Mouse (Mus musculus): ENCODE data around the gene Ccdc6. TPM values are rescaled to one million over a fixed set of nuclear protein-coding genes. Genes with fewer than 3 reads are reported as not detected.

Gene Ccdc6
- polyA plus RNA-seq, 1 experiment from 2014 or later: 5.8 TPM

DNA sequence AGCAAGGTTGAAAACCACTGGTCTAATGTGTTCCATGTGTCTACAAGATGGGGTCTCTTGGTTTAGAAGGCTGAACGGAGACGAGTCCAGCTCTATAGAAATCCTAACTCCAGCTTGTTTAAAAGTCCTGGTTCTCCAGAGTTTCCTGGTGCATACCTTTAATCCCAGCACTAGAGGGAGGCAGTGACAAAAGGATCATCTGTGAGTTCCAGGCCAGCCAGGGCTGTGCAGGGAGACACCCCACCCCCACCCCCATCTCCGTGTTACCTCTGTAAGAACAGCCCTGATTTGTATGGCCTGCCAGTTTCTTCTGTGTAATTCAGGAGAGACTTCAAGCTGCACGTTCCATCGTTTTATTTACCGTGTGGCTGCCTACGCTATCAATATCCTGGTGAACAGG, 98.9 kb downstream of the Ccdc6 start:
- Histone ChIP-seq H3K4me1 (ENCODE audit: control insufficient read depth, low read depth, low read length) (peaks cover 7% of the 10 kb centered on the region), H3K4me3 (ENCODE audit: low read depth, low read length) (no peak overlapping the region), H3K27me3 (ENCODE audit: control insufficient read depth, insufficient read depth, low read depth, low read length) (no peaks in the 10 kb centered on the region), H3K9me3 (replicated peaks; ENCODE audit: control insufficient read depth, low read length) (no peaks in the 10 kb centered on the region), H3K27ac (ENCODE audit: low read length) (peak overlapping the region; percentile 74), H3K9ac (ENCODE audit: low read depth, low read length) (peak overlapping the region; percentile 46; the same call in 1 of the 2 replicates), H3K36me3 (ENCODE audit: control insufficient read depth, insufficient read depth) (peaks cover 5% of the 10 kb centered on the region; the same call in 1 of the 2 replicates), H3K4me2 (ENCODE audit: low read depth, low read length) (peak overlapping the region; percentile 29; the same call in 1 of the 2 replicates)
- 37% methylated on average over 7 of the region's 7 CpGs for WGBS (ENCODE audit: insufficient replicate concordance)
- peak; percentile 73 for ATAC-seq (ENCODE audit: low read depth)

DNA sequence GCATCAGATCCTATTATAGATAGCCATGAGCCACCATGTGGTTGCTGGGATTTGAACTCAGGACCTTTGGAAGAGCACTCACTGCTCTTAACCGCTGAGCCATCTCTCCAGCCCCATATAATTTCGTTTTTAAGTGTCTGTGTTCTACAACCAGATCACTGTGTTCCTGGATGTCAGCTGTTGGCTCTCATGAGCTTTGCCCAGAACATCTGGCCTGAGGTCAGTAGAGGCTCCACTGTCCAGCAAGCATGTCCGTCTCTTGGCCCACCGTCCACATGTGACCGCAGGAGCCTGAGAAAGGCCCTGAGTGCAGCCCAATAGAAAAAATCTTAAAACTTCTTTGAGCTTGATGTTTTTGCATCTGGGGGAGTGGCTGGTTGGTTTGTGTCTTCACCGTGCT, 99.7 kb downstream of the Ccdc6 start:
- Histone ChIP-seq H3K27ac (ENCODE audit: low read length) (no peak overlapping the region), H3K9me3 (replicated peaks; ENCODE audit: control insufficient read depth, low read length) (no peaks in the 10 kb centered on the region), H3K36me3 (ENCODE audit: control insufficient read depth, insufficient read depth) (peaks cover 2% of the 10 kb centered on the region; the same call in 1 of the 2 replicates), H3K4me3 (ENCODE audit: low read depth, low read length) (no peak overlapping the region), H3K4me2 (ENCODE audit: low read depth, low read length) (no peak overlapping the region), H3K9ac (ENCODE audit: low read depth, low read length) (no peak overlapping the region), H3K4me1 (ENCODE audit: control insufficient read depth, low read depth, low read length) (peaks cover 7% of the 10 kb centered on the region), H3K27me3 (ENCODE audit: control insufficient read depth, insufficient read depth, low read depth, low read length) (no peaks in the 10 kb centered on the region)
- no peak for ATAC-seq (ENCODE audit: low read depth)
- WGBS (ENCODE audit: insufficient replicate concordance): 73% methylated on average over 6 of the region's 6 CpGs

DNA sequence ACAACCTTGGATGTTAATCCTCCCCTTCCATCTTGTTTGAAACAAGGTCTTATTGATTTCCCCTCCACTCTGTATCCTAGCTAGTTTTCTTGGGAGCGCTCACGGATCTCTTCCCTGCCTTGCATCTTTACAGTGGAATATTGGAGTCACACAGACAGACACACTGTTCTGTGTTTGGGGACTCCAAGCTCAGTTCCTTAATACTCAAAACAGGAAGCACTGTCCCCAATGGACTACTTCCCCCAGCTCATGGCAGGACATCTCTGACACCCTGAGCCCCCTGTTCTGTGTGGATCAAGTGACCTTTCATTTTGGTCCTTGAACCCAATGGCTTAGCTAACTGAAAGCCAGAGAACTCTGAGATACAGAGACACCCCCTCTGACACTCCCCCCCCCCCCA, 100.7 kb downstream of the Ccdc6 start:
- Histone ChIP-seq H3K36me3 (ENCODE audit: control insufficient read depth, insufficient read depth) (peaks cover 2% of the 10 kb centered on the region; the same call in 1 of the 2 replicates), H3K4me3 (ENCODE audit: low read depth, low read length) (no peak overlapping the region), H3K9ac (ENCODE audit: low read depth, low read length) (no peak overlapping the region), H3K4me1 (ENCODE audit: control insufficient read depth, low read depth, low read length) (peaks cover 7% of the 10 kb centered on the region), H3K27ac (ENCODE audit: low read length) (no peak overlapping the region), H3K4me2 (ENCODE audit: low read depth, low read length) (no peak overlapping the region), H3K27me3 (ENCODE audit: control insufficient read depth, insufficient read depth, low read depth, low read length) (no peaks in the 10 kb centered on the region), H3K9me3 (replicated peaks; ENCODE audit: control insufficient read depth, low read length) (no peaks in the 10 kb centered on the region)
- WGBS (ENCODE audit: insufficient replicate concordance): 68% methylated on average over 2 of the region's 2 CpGs
- no peak for ATAC-seq (ENCODE audit: low read depth)

DNA sequence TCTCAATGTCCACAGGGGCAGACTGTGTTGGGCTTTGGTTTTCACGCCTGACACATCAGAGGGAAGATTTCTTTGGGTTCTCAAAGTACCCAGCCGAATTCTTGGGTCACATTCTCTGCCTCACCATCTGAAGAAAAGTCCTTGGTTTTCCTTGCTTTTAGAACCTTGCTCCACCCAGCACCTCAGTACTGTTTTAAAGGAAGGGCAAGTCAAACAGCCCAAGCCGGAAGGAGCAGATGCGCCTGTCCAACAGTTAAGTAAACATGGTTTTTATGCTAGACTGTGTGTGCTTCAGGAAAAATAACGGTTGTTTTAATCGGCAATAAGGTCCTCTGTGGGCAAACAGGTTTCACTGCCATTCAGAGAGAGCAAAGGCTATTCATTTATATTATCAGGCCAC, 101.1 kb downstream of the Ccdc6 start:
- 58% methylated on average over 6 of the region's 6 CpGs for WGBS (ENCODE audit: insufficient replicate concordance)
- Histone ChIP-seq H3K9ac (ENCODE audit: low read depth, low read length) (no peak overlapping the region), H3K36me3 (ENCODE audit: control insufficient read depth, insufficient read depth) (no peaks in the 10 kb centered on the region), H3K9me3 (replicated peaks; ENCODE audit: control insufficient read depth, low read length) (no peaks in the 10 kb centered on the region), H3K4me2 (ENCODE audit: low read depth, low read length) (no peak overlapping the region), H3K27ac (ENCODE audit: low read length) (no peak overlapping the region), H3K27me3 (ENCODE audit: control insufficient read depth, insufficient read depth, low read depth, low read length) (no peaks in the 10 kb centered on the region), H3K4me3 (ENCODE audit: low read depth, low read length) (no peak overlapping the region), H3K4me1 (ENCODE audit: control insufficient read depth, low read depth, low read length) (peaks cover 7% of the 10 kb centered on the region)
- ATAC-seq (ENCODE audit: low read depth): no peak

DNA sequence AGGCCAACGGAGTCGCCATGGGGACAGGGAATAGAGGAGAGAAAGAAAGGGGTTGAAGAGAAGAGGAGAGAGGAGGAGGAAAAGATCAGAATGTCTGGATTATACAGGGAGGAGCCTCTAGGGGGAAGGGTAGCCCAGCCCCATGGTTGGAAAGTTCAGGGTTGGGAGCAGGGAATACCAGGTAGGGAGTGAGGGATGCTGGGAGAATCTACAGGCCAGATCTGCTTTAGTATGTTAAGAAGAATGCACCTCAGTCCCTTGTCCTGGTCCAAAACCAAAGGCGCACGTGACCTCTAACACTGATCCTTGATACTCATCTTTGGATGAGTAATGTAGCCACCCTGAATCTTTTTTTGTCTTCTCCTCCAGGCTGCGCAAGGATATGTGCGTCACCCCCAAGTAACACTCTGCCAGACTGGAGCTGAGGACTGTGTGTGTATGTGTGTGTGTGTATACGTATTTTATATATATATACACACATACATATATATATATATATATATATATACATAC, 102.1 kb downstream of the Ccdc6 start:
- Histone ChIP-seq H3K4me3 (ENCODE audit: low read depth, low read length) (no peak overlapping the region), H3K27ac (ENCODE audit: low read length) (no peak overlapping the region), H3K9me3 (replicated peaks; ENCODE audit: control insufficient read depth, low read length) (no peaks in the 10 kb centered on the region), H3K4me1 (ENCODE audit: control insufficient read depth, low read depth, low read length) (peaks cover 7% of the 10 kb centered on the region), H3K9ac (ENCODE audit: low read depth, low read length) (no peak overlapping the region), H3K36me3 (ENCODE audit: control insufficient read depth, insufficient read depth) (no peaks in the 10 kb centered on the region), H3K27me3 (ENCODE audit: control insufficient read depth, insufficient read depth, low read depth, low read length) (no peaks in the 10 kb centered on the region), H3K4me2 (ENCODE audit: low read depth, low read length) (no peak overlapping the region)
- 82% methylated on average over 7 of the region's 7 CpGs for WGBS (ENCODE audit: insufficient replicate concordance)
- no peak for ATAC-seq (ENCODE audit: low read depth)

DNA sequence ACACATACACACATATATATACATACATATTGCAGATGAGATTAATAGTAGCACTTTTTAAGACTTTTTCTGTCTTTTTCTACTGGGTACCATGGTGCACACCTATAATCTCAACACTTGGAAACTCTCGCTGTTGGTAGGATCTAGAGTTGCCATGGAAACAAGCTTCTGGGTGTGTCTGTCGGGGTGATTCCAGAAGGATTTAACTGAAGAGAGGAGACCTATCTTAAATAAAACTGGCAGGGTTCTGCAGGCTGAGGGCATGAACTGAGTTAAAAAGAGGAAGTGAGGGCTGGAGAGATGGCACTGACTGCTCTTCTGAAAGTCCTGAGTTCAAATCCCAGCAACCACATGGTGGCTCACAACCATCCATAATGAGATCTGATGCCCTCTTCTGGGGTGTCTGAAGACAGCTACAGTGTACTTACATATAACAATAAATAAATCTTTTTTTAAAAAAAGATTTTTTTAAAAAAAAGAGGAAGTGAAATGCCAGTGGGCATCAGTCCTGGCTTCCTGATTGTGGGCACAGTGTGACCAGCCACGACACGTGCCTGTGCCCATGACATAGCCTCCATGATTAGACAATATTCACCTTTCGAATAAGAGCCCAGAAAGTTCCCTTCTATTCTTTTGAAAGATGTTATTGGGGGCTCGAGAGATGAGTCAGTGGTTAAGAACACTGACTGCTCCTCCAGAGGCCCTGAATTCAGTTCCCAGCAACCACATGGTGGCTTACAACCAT, 102.7 kb downstream of the Ccdc6 start:
- Histone ChIP-seq H3K9ac (ENCODE audit: low read depth, low read length) (no peak overlapping the region), H3K4me2 (ENCODE audit: low read depth, low read length) (no peak overlapping the region), H3K9me3 (replicated peaks; ENCODE audit: control insufficient read depth, low read length) (no peaks in the 10 kb centered on the region), H3K27ac (ENCODE audit: low read length) (no peak overlapping the region), H3K4me1 (ENCODE audit: control insufficient read depth, low read depth, low read length) (peaks cover 7% of the 10 kb centered on the region), H3K36me3 (ENCODE audit: control insufficient read depth, insufficient read depth) (no peaks in the 10 kb centered on the region), H3K4me3 (ENCODE audit: low read depth, low read length) (no peak overlapping the region), H3K27me3 (ENCODE audit: control insufficient read depth, insufficient read depth, low read depth, low read length) (no peaks in the 10 kb centered on the region)
- WGBS (ENCODE audit: insufficient replicate concordance): 49% methylated on average over 6 of the region's 6 CpGs
- ATAC-seq (ENCODE audit: low read depth): no peak

DNA sequence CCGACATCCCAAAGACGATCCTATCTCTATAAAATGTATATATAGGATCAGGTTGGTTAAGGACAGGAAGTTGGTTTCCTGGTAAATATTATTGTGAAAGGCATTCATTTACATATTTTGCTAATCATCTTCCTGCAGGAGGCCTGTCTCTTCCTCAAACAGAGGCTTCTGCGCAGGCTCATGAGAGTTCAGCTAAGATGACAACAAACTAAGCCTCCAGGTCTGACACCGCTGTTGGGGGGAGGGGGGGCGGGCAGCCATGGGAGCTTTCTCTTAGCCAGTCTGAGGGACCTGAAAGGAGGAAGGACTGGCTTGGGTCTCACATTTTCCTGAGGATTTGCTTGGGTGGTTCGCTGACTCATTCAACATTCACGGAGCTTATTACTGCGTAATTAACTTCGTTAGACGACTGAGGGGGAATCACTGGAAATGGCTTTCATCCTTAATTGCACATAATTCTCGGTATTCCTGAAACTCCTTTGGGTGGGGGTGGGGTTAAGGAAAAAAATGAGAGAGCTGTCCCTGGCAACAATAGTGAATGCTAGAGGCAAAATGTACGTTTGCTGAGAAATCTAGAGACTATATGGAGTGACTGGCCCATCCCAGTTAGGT, 104.1 kb downstream of the Ccdc6 start:
- 33% methylated on average over 12 of the region's 12 CpGs for WGBS (ENCODE audit: insufficient replicate concordance)
- no peak overlapping the region for H3K4me3 ChIP-seq (ENCODE audit: low read depth, low read length)
- H3K9ac ChIP-seq (ENCODE audit: low read depth, low read length): no peak overlapping the region
- no peaks in the 10 kb centered on the region for H3K36me3 ChIP-seq (ENCODE audit: control insufficient read depth, insufficient read depth)
- H3K27me3 ChIP-seq (ENCODE audit: control insufficient read depth, insufficient read depth, low read depth, low read length): no peaks in the 10 kb centered on the region
- no peak overlapping the region for H3K4me2 ChIP-seq (ENCODE audit: low read depth, low read length)
- no peak for ATAC-seq (ENCODE audit: low read depth)
- H3K9me3 ChIP-seq (replicated peaks; ENCODE audit: control insufficient read depth, low read length): no peaks in the 10 kb centered on the region
- no peak overlapping the region for H3K27ac ChIP-seq (ENCODE audit: low read length)
- peaks cover 1% of the 10 kb centered on the region for H3K4me1 ChIP-seq (ENCODE audit: control insufficient read depth, low read depth, low read length)

DNA sequence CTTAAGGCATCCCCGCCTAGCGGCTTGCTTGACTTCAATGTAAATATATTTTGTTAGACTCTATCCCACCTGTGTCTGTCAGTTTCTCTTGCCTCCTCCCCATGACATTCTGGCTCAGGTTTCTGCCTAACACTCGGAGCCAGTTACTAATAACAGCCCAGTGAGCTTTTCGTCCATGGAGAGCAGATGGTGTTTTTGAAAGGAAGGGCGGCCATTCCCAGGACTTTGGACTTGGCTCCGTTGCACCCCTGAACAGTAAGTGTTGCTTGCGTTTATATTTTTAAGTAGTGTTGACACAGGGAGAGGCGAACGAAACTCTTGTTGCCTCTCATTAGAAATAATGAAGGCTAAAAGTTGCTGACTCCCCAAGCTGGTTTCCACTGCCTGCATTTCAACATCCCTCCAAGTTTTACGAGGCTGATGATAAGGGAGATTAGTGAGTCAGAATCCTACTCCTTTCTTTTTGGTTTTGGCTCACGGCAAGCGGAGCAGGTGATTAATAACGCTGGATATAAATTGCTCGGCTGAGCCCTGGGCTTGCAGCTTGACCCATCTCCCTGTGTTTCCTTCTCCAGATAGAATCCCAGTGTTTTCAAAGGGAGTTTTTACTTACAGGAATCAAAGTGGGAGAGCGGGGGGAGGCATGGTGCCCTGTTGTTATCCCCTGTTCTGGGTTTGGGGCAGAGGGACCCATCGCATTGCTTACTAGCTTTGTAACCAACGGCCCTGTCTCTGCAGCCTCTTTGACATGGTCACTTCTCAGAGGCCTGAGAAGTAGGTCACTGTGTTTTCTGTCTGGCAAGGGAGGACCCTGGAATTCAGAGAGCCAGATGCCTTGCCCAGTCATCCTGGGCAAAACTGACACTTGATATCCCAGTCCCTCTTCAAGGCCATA, 107.8 kb downstream of the Ccdc6 start, which contains the start of gene Mrln:
Mrln (plus strand) TSS at position 160 of the 895 bp plus-strand sequence.
- no peaks in the 10 kb centered on the region for H3K36me3 ChIP-seq (ENCODE audit: control insufficient read depth, insufficient read depth)
- no peak for ATAC-seq (ENCODE audit: low read depth)
- no peaks in the 10 kb centered on the region for H3K27me3 ChIP-seq (ENCODE audit: control insufficient read depth, insufficient read depth, low read depth, low read length)
- H3K9ac ChIP-seq (ENCODE audit: low read depth, low read length): no peak within 1 kb of the TSS
- H3K27ac ChIP-seq (ENCODE audit: low read length): no peak within 1 kb of the TSS
- H3K9me3 ChIP-seq (replicated peaks; ENCODE audit: control insufficient read depth, low read length): no peaks in the 10 kb centered on the region
- no peak within 1 kb of the TSS for H3K4me2 ChIP-seq (ENCODE audit: low read depth, low read length)
- no peaks in the 10 kb centered on the region for H3K4me1 ChIP-seq (ENCODE audit: control insufficient read depth, low read depth, low read length)
- 63% methylated on average over 17 of the region's 17 CpGs for WGBS (ENCODE audit: insufficient replicate concordance)
- no peak within 1 kb of the TSS for H3K4me3 ChIP-seq (ENCODE audit: low read depth, low read length)

Measured in liver, embryonic 16.5 days (tissue).